Mouse (Mus musculus) lung, postnatal 25 days (tissue): ENCODE measurements around the gene Nav1.
A peak's percentile ranks its signal among the peaks of the same experiment; 100 is the strongest.

Experiments
- DNase-seq: peaks from one replicate; pipeline ENCODE4 v3.0.0; 2022; ENCODE audit warnings: low spot score

Nav1 gene

GRCm38 (mm10) chr1:135607019-135607418, at the start of gene Nav1:
Gene Nav1 (minus strand): TSS chr1:135607295.
- DNase-seq, result no peak

GRCm38 (mm10) chr1:135653909-135654308, 46.8 kb upstream of the Nav1 start:
- no peak for DNase-seq

- no peak for DNase-seq
These were observed 38.5 kb upstream of the Nav1 start for GRCm38 (mm10) chr1:135645459-135646195.

GRCm38 (mm10) chr1:135644110-135644509, 37.0 kb upstream of the Nav1 start:
- no peak for DNase-seq

- DNase-seq, result no peak
These were observed 36.6 kb upstream of the Nav1 start for GRCm38 (mm10) chr1:135643691-135644090.

- DNase-seq, result no peak
These were observed 32.8 kb upstream of the Nav1 start for GRCm38 (mm10) chr1:135639853-135640252.

GRCm38 (mm10) chr1:135639093-135639492, 32.0 kb upstream of the Nav1 start:
- no peak for DNase-seq

GRCm38 (mm10) chr1:135637574-135638008, 30.5 kb upstream of the Nav1 start:
- no peak for DNase-seq

GRCm38 (mm10) chr1:135636111-135636511, 29.0 kb upstream of the Nav1 start:
- no peak for DNase-seq

GRCm38 (mm10) chr1:135635323-135636064, 28.4 kb upstream of the Nav1 start:
- no peak for DNase-seq

GRCm38 (mm10) chr1:135634791-135635190, 27.7 kb upstream of the Nav1 start:
- DNase-seq, result no peak

- DNase-seq, result no peak
These were observed 26.8 kb upstream of the Nav1 start for GRCm38 (mm10) chr1:135633884-135634283.

- no peak for DNase-seq
These were observed 26.4 kb upstream of the Nav1 start for GRCm38 (mm10) chr1:135633478-135633877.

GRCm38 (mm10) chr1:135632199-135632598, 25.1 kb upstream of the Nav1 start:
- no peak for DNase-seq

GRCm38 (mm10) chr1:135631515-135631914, 24.4 kb upstream of the Nav1 start:
- DNase-seq, result peak; percentile 93

GRCm38 (mm10) chr1:135629846-135630245, 22.8 kb upstream of the Nav1 start:
- DNase-seq, result no peak

- DNase-seq, result no peak
These were observed 19.1 kb upstream of the Nav1 start for GRCm38 (mm10) chr1:135626218-135626617.

- no peak for DNase-seq
These were observed 18.6 kb upstream of the Nav1 start for GRCm38 (mm10) chr1:135625741-135626140.

GRCm38 (mm10) chr1:135624646-135625045, 17.6 kb upstream of the Nav1 start:
- DNase-seq, result no peak

- DNase-seq, result no peak
These were observed 16.0 kb upstream of the Nav1 start for GRCm38 (mm10) chr1:135623136-135623535.

GRCm38 (mm10) chr1:135621307-135621706, 14.2 kb upstream of the Nav1 start:
- DNase-seq, result no peak

- DNase-seq, result peak; percentile 23
These were observed 12.9 kb upstream of the Nav1 start for GRCm38 (mm10) chr1:135619932-135620391.

- no peak for DNase-seq
These were observed 12.0 kb upstream of the Nav1 start for GRCm38 (mm10) chr1:135619130-135619529.
